Mouse (Mus musculus): Measurements from ENCODE around the gene Dctpp1. TPM values are rescaled to one million over a fixed set of nuclear protein-coding genes. Genes with fewer than 3 reads are reported as not detected.
A peak's percentile ranks its signal among the peaks of the same experiment; 100 is the strongest.

The Dctpp1 gene
- polyA plus RNA-seq, 1 experiment from 2014 or later, result 219 TPM

- no peaks in the 10 kb centered on the region for H3K9me3 ChIP-seq
- H3K27me3 ChIP-seq (replicated peaks), result no peaks in the 10 kb centered on the region
- H3K27ac ChIP-seq, result no peak overlapping the region
- H3K4me3 ChIP-seq (replicated peaks), result no peak overlapping the region
- no peak for ATAC-seq
- no peak overlapping the region for H3K4me2 ChIP-seq (replicated peaks)
- WGBS, result 47% methylated on average over 7 of the region's 7 CpGs
- peaks cover 15% of the 10 kb centered on the region for H3K4me1 ChIP-seq (replicated peaks)
- no peak overlapping the region for H3K9ac ChIP-seq
- no peaks in the 10 kb centered on the region for H3K36me3 ChIP-seq
Observed at GRCm38 (mm10) chr7:127213485-127213884, 47.0 kb downstream of the Dctpp1 start.

GRCm38 (mm10) chr7:127212432-127213250, 47.9 kb downstream of the Dctpp1 start:
- Histone ChIP-seq H3K9me3 (no peaks in the 10 kb centered on the region), H3K27ac (no peak overlapping the region), H3K4me3 (replicated peaks) (no peak overlapping the region), H3K4me2 (replicated peaks) (no peak overlapping the region), H3K36me3 (no peaks in the 10 kb centered on the region), H3K27me3 (replicated peaks) (no peaks in the 10 kb centered on the region), H3K4me1 (replicated peaks) (peaks cover 15% of the 10 kb centered on the region), H3K9ac (no peak overlapping the region)
- 88% methylated on average over 12 of the region's 12 CpGs for WGBS
- no peak for ATAC-seq

GRCm38 (mm10) chr7:127211014-127211745, 49.3 kb downstream of the Dctpp1 start:
- H3K4me1 ChIP-seq (replicated peaks), result peaks cover 27% of the 10 kb centered on the region
- WGBS, result 73% methylated on average over 5 of the region's 5 CpGs
- H3K27ac ChIP-seq, result no peak overlapping the region
- no peak overlapping the region for H3K4me2 ChIP-seq (replicated peaks)
- H3K36me3 ChIP-seq, result no peaks in the 10 kb centered on the region
- H3K27me3 ChIP-seq (replicated peaks), result no peaks in the 10 kb centered on the region
- no peak overlapping the region for H3K9ac ChIP-seq
- no peaks in the 10 kb centered on the region for H3K9me3 ChIP-seq
- ATAC-seq, result no peak
- H3K4me3 ChIP-seq (replicated peaks), result no peak overlapping the region

- Histone ChIP-seq H3K9ac (no peak overlapping the region), H3K9me3 (no peaks in the 10 kb centered on the region), H3K4me2 (replicated peaks) (no peak overlapping the region), H3K27me3 (replicated peaks) (no peaks in the 10 kb centered on the region), H3K36me3 (no peaks in the 10 kb centered on the region), H3K4me1 (replicated peaks) (peaks cover 28% of the 10 kb centered on the region), H3K4me3 (replicated peaks) (no peak overlapping the region), H3K27ac (no peak overlapping the region)
- ATAC-seq, result no peak
- 89% methylated on average over 4 of the region's 4 CpGs for WGBS
Observed at GRCm38 (mm10) chr7:127210266-127210665, 50.2 kb downstream of the Dctpp1 start.

GRCm38 (mm10) chr7:127209851-127210250, 50.7 kb downstream of the Dctpp1 start:
- Histone ChIP-seq H3K4me2 (replicated peaks) (peak overlapping the region; percentile 79), H3K9ac (no peak overlapping the region), H3K27ac (no peak overlapping the region; the same call in 1 of the 2 replicates), H3K4me3 (replicated peaks) (no peak overlapping the region; the same call in 1 of the 2 replicates), H3K4me1 (replicated peaks) (peaks cover 25% of the 10 kb centered on the region), H3K9me3 (no peaks in the 10 kb centered on the region), H3K36me3 (no peaks in the 10 kb centered on the region), H3K27me3 (replicated peaks) (no peaks in the 10 kb centered on the region)
- 72% methylated on average over 5 of the region's 5 CpGs for WGBS
- no peak for ATAC-seq

- H3K4me1 ChIP-seq (replicated peaks), result peaks cover 22% of the 10 kb centered on the region
- peak within 1 kb of the TSS; percentile 87 for H3K27ac ChIP-seq
- H3K27me3 ChIP-seq (replicated peaks), result no peaks in the 10 kb centered on the region
- peak within 1 kb of the TSS; percentile 95 for H3K9ac ChIP-seq
- H3K9me3 ChIP-seq, result no peaks in the 10 kb centered on the region
- peak; percentile 93 for ATAC-seq
- peak within 1 kb of the TSS; percentile 93 for H3K4me2 ChIP-seq (replicated peaks)
- H3K36me3 ChIP-seq, result no peaks in the 10 kb centered on the region
- H3K4me3 ChIP-seq (replicated peaks), result peak within 1 kb of the TSS; percentile 90
- WGBS, result under 1% methylated on average over 44 of the region's 44 CpGs
Observed at GRCm38 (mm10) chr7:127208553-127209438, 51.7 kb downstream of the Dctpp1 start, which contains the start of gene Mylpf. Gene Mylpf, plus strand, starts transcription at chr7:127208890.

- H3K36me3 ChIP-seq, result 0 out of 2 replicates have a peak, but pooled peaks cover 3% of the 10 kb centered on the region
- whole genome bisulfite sequencing, result under 1% methylated on average over 26 of the region's 44 CpGs
- H3K9me3 ChIP-seq, result no peaks in the 10 kb centered on the region
- peak within 1 kb of the TSS; percentile 93 for H3K4me2 ChIP-seq (replicated peaks)
- H3K27me3 ChIP-seq (replicated peaks), result no peaks in the 10 kb centered on the region
- ATAC-seq, result peak; percentile 61
- H3K4me3 ChIP-seq (replicated peaks), result peak within 1 kb of the TSS; percentile 90
- H3K27ac ChIP-seq, result peak within 1 kb of the TSS; percentile 87
- H3K9ac ChIP-seq, result peak within 1 kb of the TSS; percentile 95
- peaks cover 22% of the 10 kb centered on the region for H3K4me1 ChIP-seq (replicated peaks)
Observed at GRCm38 (mm10) chr7:127208295-127208552, 52.3 kb downstream of the Dctpp1 start, which contains the start of gene Tbc1d10b. Gene Tbc1d10b, minus strand, starts transcription at chr7:127208468.

GRCm38 (mm10) chr7:127207374-127208294, 52.9 kb downstream of the Dctpp1 start:
- Histone ChIP-seq H3K4me1 (replicated peaks) (peaks cover 22% of the 10 kb centered on the region), H3K9me3 (no peaks in the 10 kb centered on the region), H3K4me2 (replicated peaks) (peak overlapping the region; percentile 93), H3K27me3 (replicated peaks) (no peaks in the 10 kb centered on the region), H3K36me3 (peaks cover 8% of the 10 kb centered on the region; the same call in 1 of the 2 replicates), H3K4me3 (replicated peaks) (peak overlapping the region; percentile 90), H3K27ac (peak overlapping the region; percentile 87), H3K9ac (peak overlapping the region; percentile 95)
- peak; percentile 21 for ATAC-seq
- under 1% methylated on average over 52 of the region's 53 CpGs for WGBS

Other genes starting within 250 kb of the Dctpp1 start
- 58.3 and 59.2 TPM in 2 replicates for gene Mvp, start 246.1 kb downstream of the Dctpp1 start, polyA plus RNA-seq (2015; fragmentation: Nextera tagmentation; extraction: Ambion mirVana)
- gene Pagr1b, start 244.2 kb downstream of the Dctpp1 start, polyA plus RNA-seq (2015; fragmentation: Nextera tagmentation; extraction: Ambion mirVana), result 0.43 and 1.5 TPM in 2 replicates
- 48.4 and 52.6 TPM in 2 replicates for gene Pagr1a, start 243.4 kb downstream of the Dctpp1 start, polyA plus RNA-seq (2015; fragmentation: Nextera tagmentation; extraction: Ambion mirVana)
- gene Gm42742, start 239.6 kb downstream of the Dctpp1 start, polyA plus RNA-seq (2015; fragmentation: Nextera tagmentation; extraction: Ambion mirVana), result 41.5 and 51.1 TPM in 2 replicates
- gene Prrt2, start 239.5 kb downstream of the Dctpp1 start, polyA plus RNA-seq (2015; fragmentation: Nextera tagmentation; extraction: Ambion mirVana), result 4.3 and 5.0 TPM in 2 replicates
- 66.6 and 68.8 TPM in 2 replicates for gene Maz, start 233.7 kb downstream of the Dctpp1 start, polyA plus RNA-seq (2015; fragmentation: Nextera tagmentation; extraction: Ambion mirVana)
- gene Kif22, start 218.2 kb downstream of the Dctpp1 start, polyA plus RNA-seq (2015; fragmentation: Nextera tagmentation; extraction: Ambion mirVana), result 101 and 107 TPM in 2 replicates
- gene Zg16, start 173.4 kb downstream of the Dctpp1 start, polyA plus RNA-seq (2015; fragmentation: Nextera tagmentation; extraction: Ambion mirVana), result 7.6 and 28.5 TPM in 2 replicates
- gene AI467606, start 169.3 kb downstream of the Dctpp1 start, polyA plus RNA-seq (2015; fragmentation: Nextera tagmentation; extraction: Ambion mirVana), result 4.4 TPM in 2 replicates
- gene Qprt, start 138.5 kb downstream of the Dctpp1 start, polyA plus RNA-seq (2015; fragmentation: Nextera tagmentation; extraction: Ambion mirVana), result 5.3 and 6.1 TPM in 2 replicates
- gene Spn, start 122.9 kb downstream of the Dctpp1 start, polyA plus RNA-seq (2015; fragmentation: Nextera tagmentation; extraction: Ambion mirVana), result 0.18 and 0.36 TPM in 2 replicates
- gene Cd2bp2, start 64.7 kb downstream of the Dctpp1 start, polyA plus RNA-seq (2015; fragmentation: Nextera tagmentation; extraction: Ambion mirVana), result 43.4 and 46.7 TPM in 2 replicates
- 23.2 and 23.6 TPM in 2 replicates for gene Tbc1d10b, start 52.2 kb downstream of the Dctpp1 start, polyA plus RNA-seq (2015; fragmentation: Nextera tagmentation; extraction: Ambion mirVana)
- gene Mylpf, start 51.8 kb downstream of the Dctpp1 start, polyA plus RNA-seq (2015; fragmentation: Nextera tagmentation; extraction: Ambion mirVana), result 15.4 and 21.1 TPM in 2 replicates
- 24.7 and 27.5 TPM in 2 replicates for gene Zfp553, start 27.6 kb downstream of the Dctpp1 start, polyA plus RNA-seq (2015; fragmentation: Nextera tagmentation; extraction: Ambion mirVana)
- 13.8 and 16.0 TPM in 2 replicates for gene Sept1, start 27.6 kb downstream of the Dctpp1 start, polyA plus RNA-seq (2015; fragmentation: Nextera tagmentation; extraction: Ambion mirVana)
- 41.0 and 44.5 TPM in 2 replicates for gene Zfp771, start 16.4 kb downstream of the Dctpp1 start, polyA plus RNA-seq (2015; fragmentation: Nextera tagmentation; extraction: Ambion mirVana)
- gene Sephs2, start 13.3 kb upstream of the Dctpp1 start, polyA plus RNA-seq (2015; fragmentation: Nextera tagmentation; extraction: Ambion mirVana), result 205 and 233 TPM in 2 replicates
- 2.0 and 2.5 TPM in 2 replicates for gene Itgal, start 35.6 kb upstream of the Dctpp1 start, polyA plus RNA-seq (2015; fragmentation: Nextera tagmentation; extraction: Ambion mirVana)
- gene Zfp768, start 84.9 kb upstream of the Dctpp1 start, polyA plus RNA-seq (2015; fragmentation: Nextera tagmentation; extraction: Ambion mirVana), result 18.9 and 19.9 TPM in 2 replicates
- 10.5 and 11.5 TPM in 2 replicates for gene Zfp747, start 115.3 kb upstream of the Dctpp1 start, polyA plus RNA-seq (2015; fragmentation: Nextera tagmentation; extraction: Ambion mirVana)
- 6.3 TPM in 2 replicates for gene 9130019O22Rik, start 126.5 kb upstream of the Dctpp1 start, polyA plus RNA-seq (2015; fragmentation: Nextera tagmentation; extraction: Ambion mirVana)
- 8.0 and 9.3 TPM in 2 replicates for gene E430018J23Rik, start 132.9 kb upstream of the Dctpp1 start, polyA plus RNA-seq (2015; fragmentation: Nextera tagmentation; extraction: Ambion mirVana)
- gene Zfp764, start 146.1 kb upstream of the Dctpp1 start, polyA plus RNA-seq (2015; fragmentation: Nextera tagmentation; extraction: Ambion mirVana), result 7.5 and 8.3 TPM in 2 replicates
- gene Zfp688, start 161.4 kb upstream of the Dctpp1 start, polyA plus RNA-seq (2015; fragmentation: Nextera tagmentation; extraction: Ambion mirVana), result 22.6 and 24.8 TPM in 2 replicates
- 5.6 and 5.9 TPM in 2 replicates for gene Zfp689, start 188.4 kb upstream of the Dctpp1 start, polyA plus RNA-seq (2015; fragmentation: Nextera tagmentation; extraction: Ambion mirVana)
- gene Prr14, start 198.9 kb upstream of the Dctpp1 start, polyA plus RNA-seq (2015; fragmentation: Nextera tagmentation; extraction: Ambion mirVana), result 36.0 and 37.4 TPM in 2 replicates
- 8.9 and 9.2 TPM in 2 replicates for gene Fbrs, start 218.5 kb upstream of the Dctpp1 start, polyA plus RNA-seq (2015; fragmentation: Nextera tagmentation; extraction: Ambion mirVana)

Data from intestine, embryonic 15.5 days (tissue).